Mouse (Mus musculus): ENCODE data around the gene Plxnc1.

DNA sequence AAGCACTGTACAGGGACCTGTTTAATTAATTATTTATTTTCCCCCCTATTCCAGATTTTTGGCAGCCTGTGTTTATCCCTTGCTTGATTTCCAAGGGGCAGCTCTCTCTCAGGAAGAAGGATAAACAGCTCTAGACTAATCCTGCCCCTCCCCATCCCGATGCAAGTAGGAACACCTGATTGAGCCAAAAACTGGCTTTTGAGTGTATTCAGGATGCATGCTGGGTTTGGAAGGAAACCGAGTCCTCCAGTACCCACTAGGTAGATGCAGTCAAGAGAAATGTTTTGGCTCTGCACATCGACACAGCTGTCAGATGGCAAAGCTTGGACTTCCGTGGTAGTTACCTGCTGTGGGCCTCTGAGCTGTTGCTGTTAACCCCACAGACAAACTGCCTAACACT lies 3.1 kb downstream of the Plxnc1 start:
- TF ChIP-seq CTCF (IDR thresholded peaks at IDR 0.05; ENCODE audit: low read depth) (no peak), EP300 (IDR thresholded peaks at IDR 0.05; ENCODE audit: low read depth) (no peak)

Measured in liver, embryonic 14.5 days (tissue).